Mouse (Mus musculus) stomach, embryonic 15.5 days (tissue): ENCODE measurements around the gene Camk1. TPM values are rescaled to one million over a fixed set of nuclear protein-coding genes. Genes with fewer than 3 reads are reported as not detected.

ENCODE experiments used
- ATAC-seq: fragments of 200-750 bp; cut with Nextera tagmentation; 2 replicates; pipeline ENCODE4 v1.8.0; 2017; ENCODE audit warnings: low read depth, moderate number of reproducible peaks, moderate TSS enrichment; ENCODE audit not compliant: insufficient read depth, low FRiP score
- H3K27ac ChIP-seq: fragments of 300-500 bp; sonication (generic); 2 replicates; pipeline ENCODE4 v1.5.1; 2015; ENCODE audit warnings: mild to moderate bottlenecking, inconsistent platforms
- H3K27me3 ChIP-seq: fragments of 300-500 bp; sonication (generic); replicated peaks from 2 replicates; pipeline ENCODE4 v1.6.1; 2015; ENCODE audit warnings: inconsistent platforms
- H3K36me3 ChIP-seq: fragments of 300-500 bp; sonication (generic); 2 replicates; pipeline ENCODE4 v1.6.1; 2015; ENCODE audit warnings: inconsistent platforms
- H3K4me1 ChIP-seq: fragments of 300-500 bp; sonication (generic); 2 replicates; pipeline ENCODE4 v1.6.1; 2015; ENCODE audit warnings: inconsistent platforms
- H3K4me2 ChIP-seq: fragments of 300-500 bp; sonication (generic); 2 replicates; pipeline ENCODE4 v1.6.1; 2015; ENCODE audit warnings: mild to moderate bottlenecking, inconsistent platforms
- H3K4me3 ChIP-seq: fragments of 300-500 bp; sonication (generic); replicated peaks from 2 replicates; pipeline ENCODE4 v1.5.1; 2015; ENCODE audit warnings: inconsistent platforms
- H3K9ac ChIP-seq: fragments of 300-500 bp; sonication (generic); 2 replicates; pipeline ENCODE4 v1.6.1; 2015; ENCODE audit warnings: inconsistent platforms
- H3K9me3 ChIP-seq: fragments of 300-500 bp; sonication (generic); 2 replicates; pipeline ENCODE4 v1.6.1; 2016; ENCODE audit warnings: inconsistent platforms
- WGBS: fragments of 180-500 bp; shearing (Covaris S2); methylation state at CpG from one replicate; pipeline ENCODE4 v1.1.7; 2015; 5-methylcytosine and 5-hydroxymethylcytosine counted together
- polyA plus RNA-seq: library from polyadenylated mRNA; unstranded; fragments of >200 nt; fragmentation: Nextera tagmentation; extraction: Ambion mirVana; gene quantifications from 2 replicates; pipeline ENCODE4 v1.2.1, GENCODE M21; 2015

The Camk1 gene
- 92.7 and 94.4 TPM in 2 replicates for polyA plus RNA-seq

DNA sequence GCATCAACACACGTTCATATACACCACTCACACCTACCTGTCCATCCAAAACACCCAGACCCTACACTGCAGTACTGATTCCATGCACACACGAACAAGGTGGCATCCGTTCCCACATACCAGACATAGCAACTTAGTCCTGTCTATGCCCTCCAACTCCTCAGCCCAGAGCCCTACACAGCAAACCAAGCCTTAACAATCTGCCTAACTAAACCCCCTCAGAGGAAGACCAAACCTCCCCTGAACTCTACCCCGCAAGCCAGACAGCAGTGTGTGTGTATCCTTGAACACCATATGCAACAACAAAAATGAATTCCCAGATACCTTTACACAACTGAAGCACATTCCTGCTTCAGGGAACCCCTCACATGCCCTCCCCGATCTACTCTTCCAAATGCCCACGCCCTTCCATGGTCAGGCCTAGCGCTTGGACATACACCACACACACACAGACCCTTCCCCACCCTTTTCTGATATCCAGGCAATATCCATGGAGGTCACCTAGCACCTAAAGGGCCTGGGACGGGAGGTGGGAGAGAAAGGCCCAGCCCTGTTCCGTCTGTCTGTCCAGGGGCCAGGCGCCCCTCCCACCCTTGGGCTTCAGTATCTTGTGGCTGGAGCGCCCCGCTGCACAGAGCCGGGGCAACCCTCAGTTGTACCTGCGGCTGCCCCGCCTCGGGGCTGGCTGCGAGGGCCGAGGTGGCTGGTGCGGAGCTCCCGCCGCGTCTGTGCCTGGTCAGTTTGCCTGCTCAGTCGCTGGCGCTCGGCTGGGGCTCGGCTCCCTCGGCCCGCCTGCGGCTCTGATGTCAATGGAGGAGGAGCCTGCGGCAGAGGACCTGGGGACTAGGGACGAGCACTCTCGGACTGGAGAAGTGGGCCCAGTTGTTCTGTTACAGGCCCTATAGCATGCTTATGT is at the start of gene Camk1:
Gene Camk1, minus strand, starts transcription at position 808 of the 916 bp plus-strand sequence.
- H3K4me2 ChIP-seq: peak within 1 kb of the TSS; percentile 84
- H3K27ac ChIP-seq: peak within 1 kb of the TSS; percentile 55
- WGBS: 10% methylated on average over 32 of the region's 32 CpGs
- H3K9ac ChIP-seq: peak within 1 kb of the TSS; percentile 78
- peak; percentile 84 for ATAC-seq
- no peaks in the 10 kb centered on the region for H3K9me3 ChIP-seq
- peak within 1 kb of the TSS; percentile 69 for H3K4me3 ChIP-seq
- H3K4me1 ChIP-seq: peaks cover 21% of the 10 kb centered on the region
- H3K36me3 ChIP-seq: peaks cover 5% of the 10 kb centered on the region; the same call in 1 of the 2 replicates
- no peaks in the 10 kb centered on the region for H3K27me3 ChIP-seq

DNA sequence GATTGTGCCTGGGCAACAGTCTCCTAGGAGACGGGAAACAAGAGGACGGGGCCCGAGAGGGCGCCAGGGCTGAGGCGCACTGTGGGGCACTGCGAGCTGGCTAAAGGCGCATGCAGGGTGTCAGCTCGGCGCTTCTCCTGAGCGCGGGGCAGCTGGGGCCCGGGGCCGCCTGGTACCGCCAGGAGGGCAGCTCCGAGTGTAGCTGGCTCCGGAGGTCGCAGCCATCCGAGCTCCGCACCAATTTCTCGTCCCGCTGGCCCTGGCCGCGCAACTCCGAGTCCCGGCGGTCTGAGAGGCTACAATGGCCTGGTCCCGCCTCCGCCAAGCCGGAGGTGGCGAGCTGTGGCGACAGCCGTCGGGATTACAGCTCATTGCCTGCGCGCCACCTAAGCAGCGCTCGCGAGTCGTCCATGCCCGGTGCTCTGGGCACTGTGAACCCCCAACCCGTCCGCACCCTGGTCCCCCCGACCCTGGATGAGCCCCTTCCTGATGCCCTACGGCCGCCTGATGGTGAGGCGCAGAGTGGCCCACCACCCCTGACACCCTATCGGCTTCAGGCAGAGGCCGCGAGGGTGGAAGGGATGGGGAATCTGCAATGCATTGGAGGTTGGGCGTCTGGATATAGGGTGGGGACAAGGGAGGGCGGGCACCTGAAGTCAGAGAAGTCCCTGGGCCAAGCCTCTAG is 48.7 kb upstream of the Camk1 start:
- no peaks in the 10 kb centered on the region for H3K9me3 ChIP-seq
- peak; percentile 65; the same call in 1 of the 2 replicates for ATAC-seq
- H3K4me2 ChIP-seq: peak overlapping the region; percentile 91
- peak overlapping the region; percentile 22; the same call in 1 of the 2 replicates for H3K27ac ChIP-seq
- peak overlapping the region; percentile 29; the same call in 1 of the 2 replicates for H3K9ac ChIP-seq
- 3% methylated on average over 51 of the region's 51 CpGs for WGBS
- peaks cover 37% of the 10 kb centered on the region for H3K36me3 ChIP-seq
- H3K4me3 ChIP-seq: peak overlapping the region; percentile 43
- H3K4me1 ChIP-seq: peaks cover 11% of the 10 kb centered on the region
- H3K27me3 ChIP-seq: no peaks in the 10 kb centered on the region

DNA sequence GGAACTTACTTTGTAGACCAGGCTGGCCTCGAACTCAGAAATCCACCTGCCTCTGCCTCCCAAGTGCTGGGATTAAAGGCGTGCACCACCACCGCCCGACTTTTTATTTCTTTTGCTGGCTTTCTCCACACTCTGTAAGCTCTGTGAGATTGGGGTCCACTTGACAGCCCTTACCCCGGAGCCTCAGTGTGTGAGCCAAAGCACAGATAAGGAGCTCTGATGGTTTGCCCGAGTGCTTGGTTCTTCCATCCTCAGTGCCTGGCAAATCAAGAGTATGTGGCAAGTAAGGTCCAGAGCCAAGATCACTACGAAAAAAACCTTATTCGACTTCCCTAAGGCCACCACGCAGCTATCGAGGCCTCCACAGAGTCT is 48.2 kb upstream of the Camk1 start:
- H3K36me3 ChIP-seq: peaks cover 41% of the 10 kb centered on the region
- peak overlapping the region; percentile 29; the same call in 1 of the 2 replicates for H3K9ac ChIP-seq
- WGBS: 31% methylated on average over 10 of the region's 10 CpGs
- H3K4me2 ChIP-seq: peak overlapping the region; percentile 91
- H3K4me1 ChIP-seq: peaks cover 11% of the 10 kb centered on the region
- peak overlapping the region; percentile 43 for H3K4me3 ChIP-seq
- no peak for ATAC-seq
- H3K27me3 ChIP-seq: no peaks in the 10 kb centered on the region
- no peaks in the 10 kb centered on the region for H3K9me3 ChIP-seq
- peak overlapping the region; percentile 22; the same call in 1 of the 2 replicates for H3K27ac ChIP-seq

DNA sequence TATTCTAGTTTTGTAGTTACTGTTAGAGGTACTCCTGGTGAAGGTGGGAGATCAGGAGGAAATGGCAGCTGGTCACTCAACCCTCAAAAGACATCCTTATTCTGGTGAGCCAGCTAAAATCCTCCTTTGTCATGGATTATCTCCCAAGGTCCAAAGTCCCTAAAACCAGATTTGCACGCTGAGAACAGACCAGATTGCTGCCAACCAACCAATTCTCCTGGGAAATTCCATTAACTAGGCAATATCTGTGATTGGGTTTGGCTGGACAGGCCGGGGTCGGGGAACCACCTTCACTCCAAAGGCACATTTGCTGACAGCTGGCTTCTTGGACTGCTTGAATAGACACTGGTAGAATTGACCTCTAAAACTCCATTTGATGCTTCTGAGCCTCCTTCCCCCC is 46.9 kb upstream of the Camk1 start:
- Histone ChIP-seq H3K4me3 (no peak overlapping the region), H3K36me3 (peaks cover 47% of the 10 kb centered on the region), H3K27ac (no peak overlapping the region), H3K27me3 (no peaks in the 10 kb centered on the region), H3K9ac (no peak overlapping the region), H3K4me2 (no peak overlapping the region), H3K4me1 (peaks cover 11% of the 10 kb centered on the region), H3K9me3 (no peaks in the 10 kb centered on the region)
- ATAC-seq: no peak
- WGBS: 80% methylated on average over 3 of the region's 3 CpGs

DNA sequence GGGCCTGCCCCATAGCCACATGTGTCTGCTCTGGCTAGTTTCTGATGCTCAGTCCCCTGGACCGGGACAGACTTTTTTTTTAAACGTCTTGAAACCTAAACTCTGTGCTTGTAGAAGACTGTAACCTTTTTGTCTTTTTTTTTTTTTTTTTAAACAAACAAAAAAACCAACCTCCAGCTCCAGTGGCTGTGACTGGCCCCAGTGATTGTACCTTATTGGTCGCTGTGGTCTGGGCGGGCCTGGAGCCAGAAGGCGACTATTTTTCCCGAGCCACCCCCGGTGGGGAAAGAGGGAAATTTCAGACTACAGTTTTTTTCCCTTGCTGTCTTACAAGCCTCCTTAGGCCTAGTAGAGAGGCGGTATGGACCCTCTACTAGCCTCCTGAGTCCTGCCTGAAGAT is 45.2 kb upstream of the Camk1 start, which contains the start of gene Ttll3:
Gene Ttll3, plus strand, starts transcription at position 301 of the 400 bp plus-strand sequence.
- no peak within 1 kb of the TSS for H3K4me2 ChIP-seq
- peaks cover 11% of the 10 kb centered on the region for H3K4me1 ChIP-seq
- 0 out of 2 replicates have a peak within 1 kb of the TSS, but pooled peaks have one; percentile 3 for H3K27ac ChIP-seq
- ATAC-seq: no peak
- H3K9me3 ChIP-seq: no peaks in the 10 kb centered on the region
- H3K36me3 ChIP-seq: peaks cover 62% of the 10 kb centered on the region
- no peaks in the 10 kb centered on the region for H3K27me3 ChIP-seq
- H3K9ac ChIP-seq: no peak within 1 kb of the TSS
- H3K4me3 ChIP-seq: no peak within 1 kb of the TSS
- 67% methylated on average over 8 of the region's 8 CpGs for WGBS

DNA sequence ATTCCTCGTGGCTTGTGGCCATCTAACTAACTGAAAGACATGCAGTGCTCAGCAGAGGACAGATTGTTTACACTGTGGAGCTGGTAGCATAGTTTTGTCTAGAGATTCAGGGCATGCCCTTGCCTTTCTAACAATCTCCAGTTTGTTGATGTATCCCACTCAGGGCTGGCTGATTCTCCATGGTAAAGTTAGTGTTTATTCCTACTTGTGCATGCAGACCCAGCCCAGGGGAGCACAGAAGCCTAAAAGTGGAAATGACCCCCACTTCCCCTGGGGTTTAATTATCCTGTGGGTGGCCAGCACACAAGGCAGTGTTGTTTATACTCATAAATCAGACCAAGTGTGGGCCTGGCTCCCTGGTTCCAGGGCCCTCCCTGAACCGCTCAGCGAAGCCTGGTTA is 42.2 kb upstream of the Camk1 start:
- WGBS: 49% methylated on average over 3 of the region's 3 CpGs

DNA sequence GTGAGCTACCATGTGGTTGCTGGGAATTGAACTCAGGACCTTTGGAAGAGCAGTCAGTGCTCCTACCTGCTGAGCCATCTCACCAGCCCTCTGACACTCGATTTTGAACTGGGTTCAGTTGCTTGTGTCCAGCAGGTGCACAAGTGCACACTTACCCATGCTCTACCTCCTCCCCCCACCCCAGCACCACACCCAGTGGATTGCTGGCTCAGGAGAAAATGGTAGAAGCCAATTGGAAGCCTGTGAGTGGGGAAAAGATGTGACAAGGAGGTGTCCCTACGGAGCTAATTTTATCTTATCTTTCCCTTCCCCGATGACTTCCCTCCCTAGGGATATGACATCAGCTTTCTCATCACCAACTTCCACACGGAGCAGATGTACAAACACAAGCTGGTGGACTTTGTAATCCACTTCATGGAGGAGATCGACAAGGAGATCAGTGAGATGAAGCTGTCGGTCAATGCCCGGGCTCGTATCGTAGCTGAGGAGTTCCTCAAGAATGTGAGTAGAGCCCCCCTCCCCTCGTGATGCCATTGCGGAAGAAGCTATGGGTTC is 41.5 kb upstream of the Camk1 start:
- no peak overlapping the region for H3K9ac ChIP-seq
- H3K27me3 ChIP-seq: no peaks in the 10 kb centered on the region
- no peak overlapping the region for H3K27ac ChIP-seq
- no peaks in the 10 kb centered on the region for H3K4me1 ChIP-seq
- 78% methylated on average over 11 of the region's 11 CpGs for WGBS
- no peak overlapping the region for H3K4me3 ChIP-seq
- no peak for ATAC-seq
- H3K4me2 ChIP-seq: no peak overlapping the region
- H3K36me3 ChIP-seq: peaks cover 80% of the 10 kb centered on the region
- H3K9me3 ChIP-seq: no peaks in the 10 kb centered on the region

More for the DNA sequence above, 42.2 kb upstream of the Camk1 start:
- Histone ChIP-seq H3K4me1 (no peaks in the 10 kb centered on the region), H3K4me3 (no peak overlapping the region), H3K4me2 (no peak overlapping the region), H3K27ac (no peak overlapping the region), H3K9ac (no peak overlapping the region), H3K27me3 (no peaks in the 10 kb centered on the region), H3K9me3 (no peaks in the 10 kb centered on the region), H3K36me3 (peaks cover 80% of the 10 kb centered on the region)
- ATAC-seq: no peak

DNA sequence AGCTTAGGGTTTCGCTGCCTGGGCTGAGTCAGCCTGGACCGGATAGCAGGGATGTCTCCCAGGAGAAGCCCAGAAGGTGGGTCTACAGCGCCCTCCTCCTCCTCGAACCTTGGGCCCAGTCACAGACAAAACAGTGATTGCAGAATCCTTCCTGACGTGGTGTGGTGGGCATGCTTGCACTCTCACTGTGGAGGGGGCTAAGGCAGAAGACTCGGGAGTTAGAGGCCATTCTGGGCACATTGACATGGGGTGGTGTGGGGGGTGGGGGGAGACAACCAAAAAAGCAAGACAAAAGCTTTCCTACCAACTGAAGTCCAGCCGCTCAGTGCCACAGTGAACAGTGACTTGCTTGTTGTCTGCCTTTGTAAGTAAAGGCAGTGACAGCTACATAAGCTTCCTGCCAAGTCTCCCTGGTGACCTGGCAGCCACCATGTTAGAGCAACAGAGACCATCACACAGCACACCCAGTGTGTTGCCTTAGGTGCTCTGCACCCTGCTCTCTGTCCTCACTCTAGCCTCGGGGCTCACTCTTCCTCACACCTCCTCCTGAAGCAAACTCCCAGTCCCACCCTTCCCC is 40.7 kb upstream of the Camk1 start:
- WGBS: 93% methylated on average over 8 of the region's 8 CpGs
- ATAC-seq: no peak
- Histone ChIP-seq H3K36me3 (peaks cover 73% of the 10 kb centered on the region), H3K9me3 (no peaks in the 10 kb centered on the region), H3K27me3 (no peaks in the 10 kb centered on the region), H3K4me2 (no peak overlapping the region), H3K4me1 (peaks cover under 1% of the 10 kb centered on the region; the same call in 1 of the 2 replicates), H3K27ac (no peak overlapping the region), H3K9ac (no peak overlapping the region), H3K4me3 (no peak overlapping the region)

DNA sequence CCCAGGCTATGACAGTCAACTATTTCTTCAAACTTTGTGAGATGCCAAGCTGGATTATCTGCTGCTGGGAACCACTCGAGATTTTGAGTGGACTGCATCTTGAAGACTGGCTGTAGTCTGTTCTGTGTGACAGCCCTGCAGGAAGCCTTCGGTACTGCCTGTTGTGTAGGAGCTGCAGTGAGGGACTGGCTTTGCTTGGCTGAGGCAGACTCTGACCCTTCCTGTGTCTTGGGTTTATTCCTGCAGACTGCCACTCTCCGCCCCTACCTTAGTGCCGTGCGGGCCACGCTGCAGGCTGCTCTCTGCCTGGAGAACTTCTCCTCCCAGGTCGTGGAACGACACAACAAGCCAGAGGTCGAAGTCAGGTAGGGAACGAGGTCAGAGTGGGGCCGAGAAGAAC is 36.7 kb upstream of the Camk1 start:
- H3K4me3 ChIP-seq: no peak overlapping the region
- no peak overlapping the region for H3K4me2 ChIP-seq
- peaks cover 15% of the 10 kb centered on the region for H3K4me1 ChIP-seq
- H3K27me3 ChIP-seq: no peaks in the 10 kb centered on the region
- ATAC-seq: no peak
- H3K27ac ChIP-seq: no peak overlapping the region
- WGBS: 89% methylated on average over 11 of the region's 11 CpGs
- H3K9ac ChIP-seq: no peak overlapping the region
- H3K9me3 ChIP-seq: no peaks in the 10 kb centered on the region
- peaks cover 45% of the 10 kb centered on the region for H3K36me3 ChIP-seq

DNA sequence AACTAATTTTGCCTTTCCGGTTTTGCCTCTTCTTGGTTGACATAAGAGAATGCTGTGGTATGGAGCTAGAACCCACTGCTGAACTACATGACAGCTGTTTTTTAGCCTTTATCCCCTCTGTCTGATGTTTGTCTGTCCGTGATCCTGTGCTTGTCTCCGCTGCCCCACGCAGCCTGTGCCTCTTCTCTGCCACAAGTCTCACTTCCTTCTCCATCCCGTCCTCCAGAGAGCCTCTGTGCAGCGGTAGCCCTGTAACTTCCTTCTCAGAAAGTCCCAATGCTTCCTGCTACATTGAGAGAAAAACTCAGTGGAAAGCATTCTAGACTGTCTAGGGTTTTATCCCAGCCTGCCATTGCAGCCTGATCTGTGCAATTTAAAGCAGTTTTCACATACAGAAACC is 35.5 kb upstream of the Camk1 start:
- Histone ChIP-seq H3K36me3 (peaks cover 43% of the 10 kb centered on the region), H3K4me3 (peak overlapping the region; percentile 99), H3K9me3 (no peaks in the 10 kb centered on the region), H3K9ac (no peak overlapping the region), H3K4me1 (peaks cover 15% of the 10 kb centered on the region), H3K4me2 (peak overlapping the region; percentile 71), H3K27ac (no peak overlapping the region), H3K27me3 (no peaks in the 10 kb centered on the region)
- 73% methylated on average over 6 of the region's 6 CpGs for WGBS
- ATAC-seq: no peak
